In the genomic region with DNA sequence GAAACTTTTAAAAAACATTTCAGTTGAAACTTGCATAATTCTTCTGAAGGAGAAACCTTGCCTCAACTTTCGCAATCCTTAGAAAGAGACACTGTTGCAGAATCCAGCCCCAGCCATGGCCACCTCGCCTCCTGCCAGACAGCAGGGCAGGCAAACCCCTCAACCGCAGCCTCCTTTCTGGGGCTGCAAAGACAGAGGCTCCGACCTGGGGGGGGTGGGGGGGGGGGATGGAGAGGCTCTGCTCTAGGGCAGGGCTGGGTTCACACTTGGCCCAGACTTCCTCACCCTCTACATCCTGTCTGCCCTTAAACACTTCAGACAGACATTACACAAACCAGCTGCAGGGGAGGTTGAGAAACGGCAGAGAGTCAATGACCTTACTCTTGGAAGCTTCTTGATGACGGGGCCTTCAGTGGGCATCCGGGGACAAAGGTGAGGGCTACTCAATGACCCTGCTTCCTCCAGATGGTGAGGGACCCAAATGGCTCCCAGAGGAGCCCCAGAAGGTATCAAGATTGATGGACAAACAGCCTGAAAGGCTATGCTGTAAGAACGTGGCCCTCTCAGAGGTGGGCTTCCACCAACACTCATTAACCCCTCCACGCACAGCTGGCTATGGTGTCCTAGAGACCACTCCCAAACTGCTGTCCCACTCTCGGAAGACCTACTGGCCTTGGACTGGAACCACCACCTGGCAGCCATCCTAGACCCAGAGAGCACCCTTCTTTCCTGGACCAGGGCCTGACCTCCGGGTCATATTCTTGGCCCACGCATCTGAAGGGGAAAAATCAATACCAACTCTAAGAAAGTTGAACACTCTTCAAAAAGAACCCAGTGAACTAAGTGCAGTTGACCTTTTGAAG, we compare ENCODE assay signal across 7 mouse cellular contexts. TPM values are rescaled to one million over a fixed set of nuclear protein-coding genes. Genes with fewer than 3 reads are reported as not detected.
DNase-seq lines count a peak whose midpoint lies in the region; ATAC-seq lines count a peak whose summit lies in the region.

No protein-coding gene starts in this region.

- peak overlapping the region; percentile 77; the same call in 1 of the 2 replicates for H3K27ac ChIP-seq in heart, embryonic 15.5 days
- H3K27ac ChIP-seq in limb, embryonic 10.5 days = 0 out of 2 replicates have a peak overlapping the region, but pooled peaks have one; percentile 6
- no peak overlapping the region for H3K27ac ChIP-seq in midbrain, embryonic 11.5 days (ENCODE audit: low read depth, low read length)

- H3K9me3 ChIP-seq in heart, embryonic 15.5 days (replicated peaks) = no peaks in the 10 kb centered on the region
- no peaks in the 10 kb centered on the region for H3K9me3 ChIP-seq in limb, embryonic 10.5 days (replicated peaks)
- no peaks in the 10 kb centered on the region for H3K9me3 ChIP-seq in midbrain, embryonic 11.5 days (ENCODE audit: control insufficient read depth, low read length)

- peaks cover 83% of the 10 kb centered on the region for H3K4me1 ChIP-seq in heart, embryonic 15.5 days (replicated peaks)
- peaks cover 96% of the 10 kb centered on the region for H3K4me1 ChIP-seq in limb, embryonic 10.5 days
- H3K4me1 ChIP-seq in midbrain, embryonic 11.5 days (ENCODE audit: control insufficient read depth, insufficient read depth, low read length) = peaks cover 46% of the 10 kb centered on the region

- WGBS in heart, embryonic 15.5 days = 42% methylated on average over 12 of the region's 12 CpGs
- 40% methylated on average over 12 of the region's 12 CpGs for WGBS in limb, embryonic 10.5 days
- 73% methylated on average over 12 of the region's 12 CpGs for WGBS in midbrain, embryonic 11.5 days

- no peak for ATAC-seq in heart, embryonic 15.5 days (replicated peaks; ENCODE audit: insufficient number of reproducible peaks, insufficient read depth, low FRiP score, low read depth)
- ATAC-seq in midbrain, embryonic 11.5 days (ENCODE audit: low FRiP score) = no peak

- no peak overlapping the region for H3K9ac ChIP-seq in heart, embryonic 15.5 days
- H3K9ac ChIP-seq in midbrain, embryonic 11.5 days (ENCODE audit: low read length) = no peak overlapping the region

- peak overlapping the region; percentile 89 for H3K4me2 ChIP-seq in heart, embryonic 15.5 days
- H3K4me2 ChIP-seq in midbrain, embryonic 11.5 days = 0 out of 2 replicates have a peak overlapping the region, but pooled peaks have one; percentile 99

- DNase-seq in CD4-positive helper T cell, adult 2 months (ENCODE audit: low read depth, low spot score) = peak; percentile 80
- peak; percentile 64 for DNase-seq in T-cell, adult 2 months (ENCODE audit: low spot score)
- DNase-seq in limb, embryonic 10.5 days (ENCODE audit: low spot score) = no peak
- DNase-seq in midbrain, embryonic 11.5 days (ENCODE audit: low spot score, missing footprints) = no peak
- peak; percentile 31 to 56 for DNase-seq in thymus, postnatal 36 days
- DNase-seq in frontal cortex, postnatal 14 days (ENCODE audit: low spot score in 2 of 2) = no peak

- H3K27me3 ChIP-seq in heart, embryonic 15.5 days = no peaks in the 10 kb centered on the region
- H3K27me3 ChIP-seq in limb, embryonic 10.5 days (ENCODE audit: low read depth, poor library complexity, severe bottlenecking) = no peaks in the 10 kb centered on the region
- no peaks in the 10 kb centered on the region for H3K27me3 ChIP-seq in midbrain, embryonic 11.5 days (ENCODE audit: control insufficient read depth, insufficient read depth, low read length)

- H3K4me3 ChIP-seq in heart, embryonic 15.5 days = peak overlapping the region; percentile 91; the same call in 1 of the 2 replicates
- H3K4me3 ChIP-seq in limb, embryonic 10.5 days = peak overlapping the region; percentile 20
- no peak overlapping the region for H3K4me3 ChIP-seq in midbrain, embryonic 11.5 days (ENCODE audit: low read depth, low read length)

- H3K36me3 ChIP-seq in heart, embryonic 15.5 days = no peaks in the 10 kb centered on the region
- H3K36me3 ChIP-seq in limb, embryonic 10.5 days = peaks cover 13% of the 10 kb centered on the region
- no peaks in the 10 kb centered on the region for H3K36me3 ChIP-seq in midbrain, embryonic 11.5 days (ENCODE audit: control insufficient read depth, insufficient read depth, low read length)

RNA-seq across cellular contexts. Expression of gene Ski, which starts 4.9 kb away (rescaled TPM):
- polyA plus RNA-seq in heart, embryonic 15.5 days (2015; fragmentation: Nextera tagmentation; extraction: Ambion mirVana) = 11.0 and 13.6 TPM in 2 replicates
- 9.6 and 10.6 TPM in 2 replicates for polyA plus RNA-seq in limb, embryonic 10.5 days (2016; fragmentation: Nextera tagmentation; extraction: Ambion mirVana)
- 12.7 and 13.6 TPM in 2 replicates for polyA plus RNA-seq in midbrain, embryonic 11.5 days (2014; fragmentation: Nextera tagmentation; extraction: Ambion mirVana)

RNA-seq across cellular contexts. Expression of gene Faap20, which starts 32.1 kb away (rescaled TPM):
- 64.7 and 67.7 TPM in 2 replicates for polyA plus RNA-seq in heart, embryonic 15.5 days (2015; fragmentation: Nextera tagmentation; extraction: Ambion mirVana)
- 104 and 107 TPM in 2 replicates for polyA plus RNA-seq in limb, embryonic 10.5 days (2016; fragmentation: Nextera tagmentation; extraction: Ambion mirVana)
- polyA plus RNA-seq in midbrain, embryonic 11.5 days (2014; fragmentation: Nextera tagmentation; extraction: Ambion mirVana) = 101 and 110 TPM in 2 replicates

Comparison
In these comparisons a context has a peak if more than half of its experiments do, and no peak if none do; other contexts are left out.
1. DNase-seq: peak in CD4-positive helper T cell, adult 2 months (single experiment), T-cell, adult 2 months (single experiment) and thymus, postnatal 36 days (2 of 2); none in limb, embryonic 10.5 days (single experiment), midbrain, embryonic 11.5 days (single experiment) and frontal cortex, postnatal 14 days (0 of 2).